Mouse (Mus musculus) activated CD4-positive, CD25-positive, alpha-beta regulatory T cell, adult 4 months (primary cell): Measurements from ENCODE around the gene Rnf145. TPM values are rescaled to one million over a fixed set of nuclear protein-coding genes. Genes with fewer than 3 reads are reported as not detected.
"Not testable (repeated sequence)": the region's sequence is repeated elsewhere in the genome, so short reads cannot be mapped to it uniquely, and the experiment has no call there.

ENCODE experiments used
- ATAC-seq: one replicate; pipeline ENCODE4 v1.8.0; 2017
- polyA plus RNA-seq, 2 experiments: library from polyadenylated mRNA; unstranded; fragments of 100-300 nt; shearing (Covaris generic); gene quantifications; one replicate each; pipeline ENCODE4 v1.2.1; 2017

Rnf145 gene
- polyA plus RNA-seq, 2 experiments from 2014 or later, result 45.3 to 60.4 TPM

DNA sequence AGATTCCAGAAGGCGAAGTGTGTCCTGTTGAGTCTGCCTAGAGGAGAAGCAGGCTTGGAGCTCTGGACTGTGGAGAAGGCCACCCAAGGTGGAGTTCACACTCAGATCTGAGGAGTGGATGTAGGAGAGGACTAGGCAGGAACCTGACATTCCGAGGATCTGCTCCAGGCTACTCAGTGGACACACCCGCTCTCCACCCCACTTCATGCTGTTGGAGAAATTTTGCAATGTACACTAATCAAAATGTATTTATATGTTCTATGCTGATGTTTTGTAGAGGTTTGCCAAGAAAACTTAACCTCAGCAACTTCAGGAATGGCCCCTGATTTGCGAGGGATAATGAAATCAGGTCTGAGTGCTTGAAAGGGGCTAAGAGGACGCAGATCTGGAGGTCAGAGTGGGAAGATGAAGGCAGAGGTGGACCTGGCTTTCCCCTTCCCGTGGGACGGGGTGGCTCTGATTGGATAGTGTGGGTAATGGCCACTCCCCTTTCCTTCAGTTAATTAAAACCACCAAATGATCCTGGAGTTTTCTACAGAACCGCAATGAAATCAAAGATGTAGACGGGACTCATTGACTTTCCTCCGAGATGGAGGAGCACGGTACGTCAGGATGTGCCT, 45.6 kb downstream of the Rnf145 start:
- no peak for ATAC-seq

DNA sequence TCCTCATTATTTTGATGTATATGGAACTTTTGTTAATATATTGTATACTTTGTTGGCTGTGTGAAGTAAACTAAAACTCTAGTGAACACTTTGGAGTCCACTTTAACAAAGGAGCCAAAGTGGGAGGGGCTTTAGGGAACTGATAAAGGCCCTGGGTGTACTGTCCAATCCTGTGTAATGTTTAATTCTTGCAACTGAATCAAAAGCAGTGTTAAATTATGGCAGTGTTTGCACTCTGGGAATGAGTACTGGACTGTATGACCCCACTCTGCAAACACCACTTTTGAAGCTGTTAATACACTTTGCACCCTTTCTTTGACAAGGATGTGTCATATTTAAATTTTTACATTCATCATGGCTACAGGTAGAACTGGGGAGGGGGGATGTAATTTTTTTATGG, 46.2 kb downstream of the Rnf145 start:
- no peak for ATAC-seq

DNA sequence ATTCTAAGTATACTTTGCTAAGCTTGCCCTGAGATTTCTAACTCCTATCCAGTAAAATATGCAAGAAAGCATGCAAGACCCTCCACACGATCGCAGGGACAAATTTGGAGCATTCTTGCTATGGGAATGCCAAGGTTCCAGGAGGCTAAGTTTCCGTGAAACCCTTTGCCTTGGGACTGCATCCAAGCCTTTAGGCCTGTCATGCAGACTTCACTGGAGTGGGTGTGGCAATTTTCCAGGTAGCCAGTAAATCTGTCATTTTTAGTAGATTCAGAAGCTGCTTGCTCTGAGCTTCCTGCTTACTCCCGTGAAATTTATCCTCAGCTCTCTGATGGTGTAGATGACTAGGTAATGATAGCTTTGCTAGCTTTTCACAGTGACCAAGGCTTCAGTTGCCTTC, 51.6 kb downstream of the Rnf145 start:
- ATAC-seq, result not testable (repeated sequence)

DNA sequence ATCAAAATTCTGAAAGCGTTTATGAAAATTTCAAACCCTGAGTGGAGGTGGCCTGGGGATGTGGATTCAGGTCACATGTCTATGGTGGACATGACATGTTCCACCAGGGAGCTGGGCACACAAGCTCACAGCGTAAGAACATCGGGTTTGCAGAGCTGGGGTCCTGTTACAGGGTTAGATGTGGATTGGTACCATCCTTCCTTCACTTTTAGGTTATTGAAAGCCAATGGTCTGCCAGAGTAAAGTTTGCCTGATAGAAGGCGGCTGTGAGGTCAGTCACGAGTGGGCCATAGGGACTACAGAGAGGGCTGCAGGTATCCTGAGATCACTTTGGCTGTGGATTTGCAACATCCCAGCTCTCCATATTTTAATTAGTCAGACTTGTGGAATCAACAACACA, 54.0 kb downstream of the Rnf145 start:
- no peak for ATAC-seq

DNA sequence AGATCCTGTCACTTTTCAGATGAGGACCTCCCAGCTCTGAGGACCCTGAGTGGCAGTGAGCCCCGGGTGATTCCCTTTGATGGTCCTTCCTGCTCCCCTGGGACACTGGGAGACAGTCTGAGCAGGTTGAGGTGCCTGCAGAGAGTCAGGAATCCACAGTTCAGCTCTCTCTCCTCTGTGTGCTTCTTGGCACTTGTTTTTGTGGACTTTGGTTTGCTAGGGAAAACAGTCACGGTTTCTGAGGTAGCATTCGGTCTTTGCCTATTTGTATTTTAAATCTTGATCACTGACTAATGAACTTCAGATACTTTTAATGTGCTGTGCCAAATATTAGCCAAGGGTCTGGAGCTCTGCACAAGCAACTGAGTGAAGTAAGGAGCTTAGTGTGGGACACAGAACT, 54.6 kb downstream of the Rnf145 start:
- ATAC-seq, result no peak

DNA sequence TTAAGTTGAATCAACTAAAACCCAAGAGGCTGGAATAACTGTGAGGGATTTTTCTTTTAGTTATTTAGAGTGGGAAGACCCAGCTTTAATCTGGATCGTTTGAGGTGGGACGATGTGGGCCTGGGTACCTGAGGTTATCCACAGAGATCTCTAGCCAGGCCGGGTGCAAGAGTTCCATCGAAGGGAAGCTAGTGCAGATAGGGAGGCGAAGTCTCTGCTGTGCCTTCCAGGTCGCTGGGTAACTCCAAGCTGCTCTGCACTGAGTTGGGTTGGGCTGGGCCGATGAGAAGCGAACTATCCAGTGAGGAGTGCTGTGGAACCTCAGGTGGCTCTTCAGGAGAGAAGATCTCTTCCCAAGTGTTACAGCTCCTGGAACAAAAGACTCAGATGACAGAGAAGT, 55.6 kb downstream of the Rnf145 start:
- ATAC-seq, result no peak

DNA sequence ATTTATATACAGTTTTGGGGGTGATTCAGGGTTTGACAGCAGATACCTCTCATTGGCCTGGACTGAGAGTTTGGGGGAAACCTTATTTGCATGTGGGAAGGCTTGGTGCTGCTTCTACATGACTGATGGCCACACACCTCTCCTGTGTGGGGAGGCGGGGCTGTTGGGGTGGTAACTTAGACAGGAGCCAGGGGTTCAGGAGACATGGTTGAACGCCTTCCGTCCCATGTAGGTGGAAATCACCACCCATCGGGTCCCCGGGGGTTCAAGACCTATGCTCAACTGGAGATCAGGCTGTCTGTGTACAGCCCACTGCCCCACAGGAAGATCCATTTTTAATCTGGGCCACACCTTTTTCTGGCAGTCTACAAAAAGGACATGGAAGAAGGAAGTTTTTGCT, 56.1 kb downstream of the Rnf145 start:
- no peak for ATAC-seq

DNA sequence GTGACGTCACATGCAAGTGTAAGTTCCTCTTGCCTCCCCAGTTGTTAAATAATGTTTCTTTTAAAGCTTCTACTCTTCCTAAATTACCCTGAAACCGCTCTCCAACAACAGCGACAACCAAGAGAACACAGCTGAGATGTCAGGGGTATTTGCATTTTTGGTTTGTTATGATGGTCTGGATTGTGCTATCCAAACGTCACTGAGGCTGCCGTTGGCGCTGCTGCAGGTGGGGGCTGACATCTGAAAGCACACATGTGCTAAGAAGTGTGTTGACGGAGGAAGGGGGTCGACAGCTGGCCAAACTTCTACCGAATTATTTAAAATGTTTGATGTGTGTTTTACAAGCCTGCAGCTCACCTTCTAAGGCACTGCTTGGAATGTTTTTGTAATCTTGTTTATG, 59.1 kb downstream of the Rnf145 start:
- no peak for ATAC-seq

DNA sequence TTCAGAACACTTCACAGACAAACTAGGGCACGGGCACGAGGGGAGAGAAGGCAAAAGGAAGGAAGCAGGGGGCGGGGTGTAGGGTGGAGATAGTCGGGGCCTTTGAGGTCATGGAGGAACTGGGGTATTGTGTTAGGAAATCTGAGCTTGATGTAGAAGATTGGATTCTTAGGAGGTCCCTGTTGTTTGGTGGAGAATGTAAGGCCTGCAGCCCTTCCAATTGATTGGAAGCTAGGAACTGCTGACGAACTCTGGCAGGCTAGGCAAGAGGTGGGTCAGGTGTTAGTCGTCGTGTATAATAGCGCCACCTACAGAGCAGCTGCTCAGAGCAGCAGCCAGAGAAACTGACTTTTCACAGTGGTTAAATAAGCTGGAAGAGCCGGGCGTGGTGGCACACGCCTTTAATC, 62.5 kb downstream of the Rnf145 start:
- peak; percentile 87 for ATAC-seq

DNA sequence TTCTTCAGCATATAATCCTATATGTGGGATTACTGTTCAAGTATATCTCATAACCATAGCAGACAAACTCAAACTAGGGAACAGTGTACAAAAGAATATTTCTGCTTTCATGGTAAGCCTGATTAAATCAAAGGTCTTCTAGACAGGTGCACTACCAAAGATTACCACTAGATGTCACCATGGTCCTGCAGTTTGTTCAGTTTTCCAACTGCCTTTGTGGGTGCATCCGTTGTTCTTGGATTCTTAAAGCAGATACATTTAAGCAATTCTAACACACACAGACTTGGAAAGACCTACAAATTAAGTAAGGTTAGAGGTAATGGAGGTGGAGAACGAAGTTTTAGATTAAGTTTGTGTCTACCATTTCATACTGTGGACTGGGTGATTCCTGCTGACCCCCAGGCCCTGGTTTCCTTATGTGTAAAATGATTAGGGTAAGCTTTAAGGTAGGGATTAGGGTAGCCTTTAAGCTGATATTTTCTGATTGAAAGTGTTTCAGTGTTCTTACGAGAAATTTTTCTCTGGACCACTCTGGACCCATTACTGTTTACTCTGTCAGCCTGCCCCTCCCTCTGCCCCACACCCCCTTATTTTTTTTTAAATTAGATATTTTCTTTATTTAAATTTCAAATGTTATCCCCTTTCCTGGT, 67.4 kb downstream of the Rnf145 start:
- ATAC-seq, result peak; percentile 38

DNA sequence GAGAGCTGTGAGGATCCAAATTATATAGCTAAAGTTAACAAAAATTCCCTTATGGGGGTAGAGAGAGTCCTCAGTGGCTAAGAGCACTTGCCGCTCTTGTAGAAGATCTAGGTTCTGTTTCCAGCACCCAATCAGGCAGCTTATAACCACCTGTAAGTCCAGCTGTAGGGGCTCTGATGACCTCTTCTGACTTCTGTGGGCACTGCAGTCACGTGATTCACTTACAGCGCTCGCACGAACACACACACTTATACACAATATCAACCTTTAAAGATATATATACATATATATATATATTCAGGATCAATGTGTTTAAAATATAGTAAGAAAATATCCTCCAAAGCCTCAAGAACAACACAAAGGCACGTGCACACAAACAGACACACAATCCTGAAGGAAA, 74.3 kb downstream of the Rnf145 start:
- ATAC-seq, result no peak

DNA sequence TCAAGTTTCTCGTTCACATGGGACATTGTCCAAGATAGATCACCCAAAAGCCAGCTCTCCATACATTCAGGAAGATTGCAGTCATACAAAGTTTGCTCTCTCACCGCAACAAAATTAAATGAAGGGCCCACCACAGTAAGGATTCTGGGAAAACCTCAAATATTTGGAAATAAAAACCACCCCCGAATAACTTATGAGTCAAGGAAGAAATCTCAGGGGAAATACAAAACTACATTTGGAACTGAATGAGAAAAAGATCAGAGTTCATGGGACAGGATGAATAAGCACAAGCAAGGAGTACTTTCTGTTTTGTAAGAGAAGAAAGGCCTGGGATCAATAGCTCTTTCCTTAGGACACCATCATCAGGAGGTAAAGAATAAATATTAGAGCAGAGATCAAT, 76.0 kb downstream of the Rnf145 start:
- no peak for ATAC-seq

DNA sequence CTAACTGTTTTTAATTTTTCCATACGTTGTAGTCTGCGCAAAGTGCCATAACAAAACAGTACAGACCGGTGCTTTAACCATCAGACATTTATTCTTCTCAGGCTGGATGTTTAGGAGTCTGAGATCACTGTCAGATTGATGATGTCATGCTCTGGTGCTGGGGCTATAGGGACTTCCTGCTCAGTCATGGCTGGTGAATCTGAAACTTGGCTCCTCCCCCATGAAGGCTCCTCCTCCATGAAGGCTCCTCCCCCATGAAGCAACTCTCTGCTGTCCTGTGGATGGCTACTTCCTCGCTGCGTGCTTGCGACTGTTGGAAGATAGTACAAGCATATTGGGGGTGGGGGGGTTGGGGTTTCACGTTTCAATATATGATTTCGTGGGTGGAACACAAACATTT, 88.1 kb downstream of the Rnf145 start:
- no peak for ATAC-seq

DNA sequence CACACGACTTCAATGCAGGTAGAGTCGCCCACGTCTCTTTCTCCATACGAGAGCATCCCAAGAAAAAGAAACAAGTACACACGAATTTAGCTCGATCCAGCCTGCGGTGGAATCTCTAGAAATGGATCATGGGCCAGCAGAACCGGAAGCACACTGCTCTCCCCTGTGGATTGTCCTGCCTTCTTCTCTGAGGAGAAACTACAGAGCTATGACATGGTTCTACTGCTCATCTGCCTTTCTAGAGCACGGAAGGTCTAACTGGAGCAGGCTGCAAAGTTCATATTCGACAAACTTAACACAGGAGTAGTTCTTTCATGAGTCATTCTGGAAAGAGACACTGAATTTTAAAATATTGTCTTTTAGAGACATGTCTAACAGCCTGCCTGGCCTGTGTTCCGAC, 89.9 kb downstream of the Rnf145 start:
- ATAC-seq, result no peak

DNA sequence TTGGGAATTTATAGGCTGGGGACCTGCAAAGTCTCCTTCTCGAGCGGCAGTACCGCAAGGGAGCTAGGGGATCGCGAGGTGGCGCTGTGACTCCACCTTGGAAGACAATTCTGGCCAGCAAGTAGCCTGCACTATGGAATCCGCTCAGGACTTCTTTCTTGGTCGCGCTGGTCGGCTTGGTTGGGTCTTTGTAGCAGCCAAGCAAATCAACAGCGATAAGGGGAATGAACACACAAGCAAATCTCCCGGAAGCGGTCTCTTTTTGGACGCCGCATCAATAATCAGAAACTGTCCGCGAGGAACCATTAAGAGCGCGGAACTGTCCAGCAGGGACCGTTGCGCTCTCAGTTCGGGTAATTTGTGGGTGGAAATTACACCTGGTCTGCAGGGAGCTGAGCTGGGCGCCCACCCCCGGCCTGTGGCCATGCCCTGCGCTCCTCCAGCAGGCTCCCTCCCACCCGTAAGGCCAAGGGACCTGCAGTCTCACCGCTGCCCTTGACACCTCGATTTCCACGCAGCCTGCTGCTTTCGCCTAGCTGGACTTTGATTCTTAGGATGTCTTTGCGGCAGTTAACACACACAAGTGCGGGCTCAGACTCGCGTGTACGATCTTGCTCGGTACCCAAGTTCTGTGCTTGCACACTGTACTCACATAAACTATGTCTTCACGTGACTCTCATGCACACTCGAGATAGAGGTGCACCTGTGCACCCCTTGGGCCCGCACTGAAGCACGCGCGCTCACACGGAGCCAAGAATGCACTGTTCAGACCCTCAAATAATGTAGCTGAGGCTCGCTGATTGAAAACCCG, 92.4 kb downstream of the Rnf145 start:
- ATAC-seq, result no peak

DNA sequence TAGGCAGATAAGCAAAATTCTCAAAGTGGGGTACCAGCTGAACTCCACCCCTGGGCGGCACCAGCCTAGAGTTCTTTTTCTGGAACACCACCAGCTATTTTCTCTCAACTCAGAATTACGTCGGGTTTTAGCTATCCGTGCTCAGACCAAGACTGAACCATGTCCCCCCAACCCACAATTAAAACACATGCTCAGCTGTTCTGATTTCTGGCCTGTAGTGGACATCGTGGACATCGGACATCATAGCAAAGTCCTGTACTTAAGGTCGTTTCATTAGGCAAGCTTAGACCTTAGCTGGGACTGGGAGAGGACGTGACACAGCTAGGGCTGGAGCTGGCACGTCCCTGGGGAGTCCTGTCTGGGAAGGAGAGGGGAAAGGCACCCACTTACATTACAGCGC, 93.4 kb downstream of the Rnf145 start:
- no peak for ATAC-seq

DNA sequence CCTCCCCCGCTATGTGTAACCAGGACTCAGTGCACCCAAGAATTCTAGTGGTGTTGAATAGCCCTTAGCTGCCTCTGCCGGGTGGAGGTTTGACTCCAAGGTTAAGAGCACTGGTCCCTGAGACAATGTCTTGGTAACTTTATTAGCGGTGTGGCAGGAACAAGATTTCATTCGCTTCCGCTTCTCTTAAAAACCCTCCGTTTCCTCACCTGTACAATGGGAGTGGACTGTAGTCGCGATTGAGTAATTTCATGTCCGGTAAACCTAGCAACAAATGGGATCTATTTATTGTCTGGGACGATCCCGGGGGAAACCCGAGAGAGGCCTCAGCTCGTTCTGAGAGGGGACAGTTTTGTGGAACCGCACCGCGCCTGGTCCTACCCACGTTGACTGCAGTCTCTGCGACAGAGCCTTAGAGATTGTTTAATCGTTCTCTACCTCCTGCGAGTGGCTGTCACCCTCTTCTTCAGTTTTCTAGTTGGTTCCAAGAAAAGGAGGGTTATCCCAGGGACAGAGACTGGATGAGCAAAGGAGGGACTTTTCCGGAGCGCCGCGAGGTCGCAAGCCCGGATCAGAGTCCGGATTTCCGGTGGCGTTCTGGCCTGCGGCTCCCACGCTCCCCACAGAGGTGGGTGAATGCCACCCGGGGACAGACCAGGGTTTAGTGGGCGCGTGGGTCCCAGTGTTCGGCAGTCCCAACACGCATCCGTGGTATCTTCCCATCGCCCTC, 94.1 kb downstream of the Rnf145 start:
- ATAC-seq, result no peak

DNA sequence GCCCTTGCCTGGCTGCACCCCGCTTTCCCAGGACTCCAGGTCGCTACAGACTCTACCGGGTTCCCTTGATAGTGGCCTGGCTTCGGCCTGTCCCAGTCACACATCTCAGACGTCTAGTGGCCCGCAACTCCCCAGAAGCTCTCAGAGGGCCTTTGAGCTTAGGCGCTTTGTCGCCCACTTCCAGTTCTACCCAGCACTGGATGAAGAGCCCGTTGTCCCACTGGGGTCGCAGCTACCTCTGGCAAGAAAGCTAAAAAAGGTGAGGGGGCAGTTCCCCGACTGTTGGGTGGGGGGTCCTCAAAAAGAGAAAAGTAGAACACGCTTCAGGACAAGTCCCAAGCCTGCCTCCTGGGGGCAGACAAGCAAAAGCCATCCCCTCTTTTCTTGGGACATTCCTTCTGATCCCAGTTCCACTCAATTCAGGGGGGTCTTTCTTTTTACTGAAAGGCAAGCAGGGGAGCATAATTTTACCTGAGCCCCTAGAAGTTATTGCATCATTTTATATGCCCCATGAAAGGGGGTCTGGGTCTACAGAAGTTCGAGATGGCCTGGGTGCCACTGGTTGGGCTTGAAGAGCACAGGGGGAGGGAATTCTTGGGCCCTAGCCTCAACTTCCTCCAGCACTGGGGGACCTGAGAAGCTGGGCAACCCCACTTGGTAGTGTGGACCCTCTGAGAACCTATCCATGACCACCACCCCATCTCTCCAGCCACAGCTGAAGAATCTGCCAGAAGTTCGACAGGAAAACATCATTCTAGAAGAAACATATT, 94.8 kb downstream of the Rnf145 start:
- no peak for ATAC-seq
